Mouse (Mus musculus) embryonic facial prominence, embryonic 12.5 days (tissue): ENCODE data around the gene Ugt1a9. TPM values are rescaled to one million over a fixed set of nuclear protein-coding genes. Genes with fewer than 3 reads are reported as not detected.
"Not testable (repeated sequence)": the region's sequence is repeated elsewhere in the genome, so short reads cannot be mapped to it uniquely, and the experiment has no call there.

Experiments used
- ATAC-seq: fragments of 200-750 bp; cut with Nextera tagmentation; 2 replicates; pipeline ENCODE4 v1.8.0; 2017; ENCODE audit not compliant: insufficient number of reproducible peaks, insufficient read depth, low FRiP score, low TSS enrichment
- H3K27ac ChIP-seq: fragments of 300-500 bp; sonication (generic); 2 replicates; pipeline ENCODE4 v1.5.1; 2016; ENCODE audit warnings: mild to moderate bottlenecking
- H3K27me3 ChIP-seq: fragments of 300-500 bp; sonication (generic); 2 replicates; pipeline ENCODE4 v1.6.1; 2016; ENCODE audit warnings: mild to moderate bottlenecking, moderate library complexity
- H3K36me3 ChIP-seq: fragments of 300-500 bp; sonication (generic); 2 replicates; pipeline ENCODE4 v1.6.1; 2016; ENCODE audit warnings: mild to moderate bottlenecking
- H3K4me1 ChIP-seq: fragments of 300-500 bp; sonication (generic); 2 replicates; pipeline ENCODE4 v1.6.1; 2016
- H3K4me2 ChIP-seq: fragments of 300-500 bp; sonication (generic); replicated peaks from 2 replicates; pipeline ENCODE4 v1.6.1; 2016; ENCODE audit warnings: mild to moderate bottlenecking, moderate library complexity
- H3K4me3 ChIP-seq: fragments of 300-500 bp; sonication (generic); 2 replicates; pipeline ENCODE4 v1.5.1; 2016; ENCODE audit warnings: mild to moderate bottlenecking
- H3K9ac ChIP-seq: fragments of 300-500 bp; sonication (generic); 2 replicates; pipeline ENCODE4 v1.6.1; 2016; ENCODE audit warnings: mild to moderate bottlenecking, moderate library complexity
- H3K9me3 ChIP-seq: fragments of 300-500 bp; sonication (generic); 2 replicates; pipeline ENCODE4 v1.6.1; 2016; ENCODE audit warnings: mild to moderate bottlenecking, moderate library complexity
- WGBS: fragments of 180-500 bp; shearing (Covaris S2); methylation state at CpG from one replicate; pipeline ENCODE4 v1.1.7; 2016; 5-methylcytosine and 5-hydroxymethylcytosine counted together
- polyA plus RNA-seq: library from polyadenylated mRNA; unstranded; fragments of >200 nt; fragmentation: Nextera tagmentation; extraction: Ambion mirVana; gene quantifications from 2 replicates; pipeline ENCODE4 v1.2.1, GENCODE M21; 2016

The Ugt1a9 gene
- polyA plus RNA-seq, 1 experiment from 2014 or later = not detected

GRCm38 (mm10) chr1:88138145-88138544 lies 67.5 kb downstream of the Ugt1a9 start:
- H3K9me3 ChIP-seq = no peaks in the 10 kb centered on the region
- ATAC-seq = no peak
- no peaks in the 10 kb centered on the region for H3K27me3 ChIP-seq
- WGBS = 91% methylated on average over 1 of the region's 1 CpGs
- H3K27ac ChIP-seq = no peak overlapping the region
- no peak overlapping the region for H3K4me2 ChIP-seq
- H3K36me3 ChIP-seq = no peaks in the 10 kb centered on the region
- peaks cover 7% of the 10 kb centered on the region; the same call in 1 of the 2 replicates for H3K4me1 ChIP-seq
- H3K4me3 ChIP-seq = no peak overlapping the region
- no peak overlapping the region for H3K9ac ChIP-seq

DNA sequence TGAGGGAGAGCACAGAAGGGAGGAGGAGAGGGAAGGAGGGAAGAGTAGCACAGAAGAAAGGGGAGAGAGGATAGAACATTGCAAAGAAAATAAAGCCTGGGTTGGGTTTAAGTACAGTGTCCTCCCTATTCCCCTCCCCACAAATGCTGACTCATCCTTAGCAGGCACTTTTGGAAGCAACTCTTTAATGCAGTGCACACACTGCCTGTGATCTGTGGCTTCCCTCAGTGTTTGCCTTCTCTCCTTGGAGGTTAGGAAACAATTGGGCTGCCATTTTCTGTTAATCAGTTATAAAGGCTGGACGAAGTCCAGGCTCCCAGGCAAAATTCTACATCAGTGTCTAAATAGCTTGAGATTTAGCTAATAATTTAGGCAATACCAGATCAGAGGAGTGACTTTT lies 69.9 kb downstream of the Ugt1a9 start:
- ATAC-seq, H3K4me2 ChIP-seq, H3K9ac ChIP-seq, H3K27me3 ChIP-seq, H3K4me3 ChIP-seq, H3K9me3 ChIP-seq, H3K36me3 ChIP-seq, H3K27ac ChIP-seq, H3K4me1 ChIP-seq: not testable (repeated sequence)
- WGBS = 61% methylated on average over 1 of the region's 1 CpGs

- H3K4me2 ChIP-seq, H3K27me3 ChIP-seq, ATAC-seq, H3K4me1 ChIP-seq, H3K9ac ChIP-seq, H3K9me3 ChIP-seq, H3K27ac ChIP-seq, H3K4me3 ChIP-seq, H3K36me3 ChIP-seq: not testable (repeated sequence)
- 3% methylated on average over 5 of the region's 5 CpGs for WGBS
Measured at GRCm38 (mm10) chr1:88143966-88144675, 73.5 kb downstream of the Ugt1a9 start.

DNA sequence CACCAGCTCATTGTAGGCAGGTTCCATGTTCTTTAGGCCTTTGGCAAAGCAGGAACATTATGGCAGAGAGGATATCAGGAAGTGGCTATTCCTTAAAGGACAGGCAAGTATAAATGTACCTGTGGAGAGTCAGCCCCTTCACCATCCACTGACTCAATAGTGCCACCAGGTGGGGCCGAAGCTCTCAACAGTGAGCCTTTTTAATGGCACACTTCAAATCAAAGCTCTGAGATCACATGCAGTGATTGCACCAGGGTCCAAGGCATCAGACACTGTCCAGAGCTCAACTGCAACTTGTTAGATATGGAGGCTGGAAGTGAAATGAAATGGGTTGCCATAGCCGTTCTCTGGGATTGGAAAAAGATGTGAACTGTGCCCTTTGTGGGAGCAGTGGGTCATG lies 74.7 kb downstream of the Ugt1a9 start:
- H3K36me3 ChIP-seq, H3K4me3 ChIP-seq: not testable (repeated sequence)
- WGBS = 58% methylated on average over 2 of the region's 2 CpGs

DNA sequence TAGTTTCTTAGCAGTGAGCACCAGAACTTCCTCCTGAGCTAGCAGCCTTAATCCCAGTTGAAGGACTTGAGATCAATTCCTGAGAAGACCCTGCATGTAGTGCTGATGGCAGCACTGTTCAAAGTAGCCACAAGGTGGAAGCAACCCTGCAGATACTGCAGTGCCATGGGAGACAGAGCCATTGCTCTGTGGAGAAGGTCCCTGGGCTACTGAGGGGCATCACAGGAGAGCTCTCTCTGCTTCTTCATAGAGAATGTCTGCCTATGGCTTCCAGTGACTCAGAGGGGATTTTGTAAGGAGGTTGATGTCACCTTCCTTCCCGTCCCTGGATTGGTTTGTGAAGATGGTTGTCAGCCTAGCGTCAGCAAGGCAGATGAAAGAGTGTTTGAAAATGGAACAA lies 79.5 kb downstream of the Ugt1a9 start:
- not testable (repeated sequence) for H3K4me3 ChIP-seq, H3K36me3 ChIP-seq, H3K9me3 ChIP-seq, H3K27me3 ChIP-seq, H3K4me2 ChIP-seq, ATAC-seq, H3K4me1 ChIP-seq, H3K27ac ChIP-seq, H3K9ac ChIP-seq
- 83% methylated on average over 2 of the region's 2 CpGs for WGBS

More for the DNA sequence above, 74.7 kb downstream of the Ugt1a9 start:
- ATAC-seq, H3K4me1 ChIP-seq, H3K9me3 ChIP-seq, H3K9ac ChIP-seq, H3K4me2 ChIP-seq, H3K27me3 ChIP-seq, H3K27ac ChIP-seq: not testable (repeated sequence)

GRCm38 (mm10) chr1:88158430-88158829 lies 87.8 kb downstream of the Ugt1a9 start:
- Histone ChIP-seq H3K27ac (no peak overlapping the region), H3K9me3 (no peaks in the 10 kb centered on the region), H3K27me3 (no peaks in the 10 kb centered on the region), H3K4me3 (no peak overlapping the region), H3K4me2 (no peak overlapping the region), H3K4me1 (no peaks in the 10 kb centered on the region), H3K36me3 (no peaks in the 10 kb centered on the region), H3K9ac (no peak overlapping the region)
- WGBS = 74% methylated on average over 2 of the region's 2 CpGs
- ATAC-seq = no peak

DNA sequence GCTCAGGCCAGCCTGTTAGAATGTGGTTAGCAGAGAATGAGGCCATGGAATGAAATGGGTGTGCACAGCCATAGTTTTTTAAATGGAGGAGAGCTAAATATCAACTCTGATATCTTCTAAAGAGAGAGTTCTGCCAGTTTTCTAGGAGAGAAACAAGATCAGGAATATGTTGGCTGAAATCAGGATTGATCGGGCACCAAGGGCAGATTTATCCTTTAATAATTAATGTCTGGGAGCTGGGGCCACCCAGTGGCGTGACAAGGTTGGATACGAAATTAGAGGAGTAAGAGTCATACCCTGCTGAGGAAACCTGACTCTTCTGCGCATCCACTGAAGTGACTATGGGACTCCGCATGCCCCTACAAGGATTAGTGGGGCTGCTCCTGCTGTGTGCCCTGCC lies 95.1 kb downstream of the Ugt1a9 start, which contains the start of gene Ugt1a5:
Gene Ugt1a5, plus strand, starts transcription at position 302 of the 400 bp plus-strand sequence.
- Histone ChIP-seq H3K4me3 (no peak within 1 kb of the TSS), H3K36me3 (no peaks in the 10 kb centered on the region), H3K27ac (no peak within 1 kb of the TSS), H3K9ac (no peak within 1 kb of the TSS), H3K9me3 (no peaks in the 10 kb centered on the region), H3K27me3 (no peaks in the 10 kb centered on the region), H3K4me2 (no peak within 1 kb of the TSS), H3K4me1 (no peaks in the 10 kb centered on the region)
- WGBS = 77% methylated on average over 5 of the region's 5 CpGs
- no peak for ATAC-seq

- H3K36me3 ChIP-seq, ATAC-seq, H3K9me3 ChIP-seq, H3K27ac ChIP-seq, H3K27me3 ChIP-seq, H3K4me1 ChIP-seq, H3K4me2 ChIP-seq, H3K4me3 ChIP-seq, H3K9ac ChIP-seq: not testable (repeated sequence)
- 78% methylated on average over 7 of the region's 7 CpGs for WGBS
Measured at GRCm38 (mm10) chr1:88172190-88172589, 101.6 kb downstream of the Ugt1a9 start.

GRCm38 (mm10) chr1:88179657-88180056 lies 109.1 kb downstream of the Ugt1a9 start:
- no peaks in the 10 kb centered on the region for H3K4me1 ChIP-seq
- ATAC-seq = no peak
- no peak overlapping the region for H3K4me2 ChIP-seq
- H3K36me3 ChIP-seq = no peaks in the 10 kb centered on the region
- no peak overlapping the region for H3K9ac ChIP-seq
- peaks cover 6% of the 10 kb centered on the region; the same call in 1 of the 2 replicates for H3K9me3 ChIP-seq
- WGBS = 92% methylated on average over 1 of the region's 1 CpGs
- H3K27ac ChIP-seq = no peak overlapping the region
- no peaks in the 10 kb centered on the region for H3K27me3 ChIP-seq
- H3K4me3 ChIP-seq = no peak overlapping the region

GRCm38 (mm10) chr1:88186325-88186935 lies 115.8 kb downstream of the Ugt1a9 start:
- no peak overlapping the region for H3K27ac ChIP-seq
- H3K4me1 ChIP-seq = no peaks in the 10 kb centered on the region
- no peaks in the 10 kb centered on the region for H3K27me3 ChIP-seq
- no peak overlapping the region for H3K9ac ChIP-seq
- no peak overlapping the region for H3K4me2 ChIP-seq
- no peaks in the 10 kb centered on the region for H3K36me3 ChIP-seq
- H3K4me3 ChIP-seq = no peak overlapping the region
- no peak for ATAC-seq
- H3K9me3 ChIP-seq = no peaks in the 10 kb centered on the region
- 87% methylated on average over 5 of the region's 5 CpGs for WGBS

DNA sequence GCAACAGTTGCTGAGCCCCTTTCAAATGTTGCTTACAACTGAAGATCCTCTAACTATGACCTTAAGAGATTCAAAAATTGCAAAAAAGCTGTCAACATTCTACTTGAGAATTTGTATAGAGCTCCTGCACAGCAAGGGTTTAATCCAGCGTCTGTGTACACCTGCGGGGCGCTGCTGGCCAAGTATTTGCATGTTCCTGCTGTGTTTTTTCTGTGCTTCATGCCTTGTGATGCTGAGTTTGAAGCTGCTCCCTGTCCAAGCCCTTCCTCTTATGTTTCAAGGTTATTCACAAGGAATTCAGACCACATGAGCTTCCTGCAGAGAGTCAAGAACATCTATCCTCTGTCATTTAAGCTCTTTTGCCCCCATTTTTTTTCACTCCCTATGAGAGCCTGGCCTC lies 121.5 kb downstream of the Ugt1a9 start:
- Histone ChIP-seq H3K27me3 (no peaks in the 10 kb centered on the region), H3K9ac (no peak overlapping the region), H3K4me3 (no peak overlapping the region), H3K36me3 (no peaks in the 10 kb centered on the region), H3K27ac (no peak overlapping the region), H3K4me1 (no peaks in the 10 kb centered on the region), H3K4me2 (no peak overlapping the region), H3K9me3 (no peaks in the 10 kb centered on the region)
- WGBS = 68% methylated on average over 3 of the region's 3 CpGs
- ATAC-seq = no peak

DNA sequence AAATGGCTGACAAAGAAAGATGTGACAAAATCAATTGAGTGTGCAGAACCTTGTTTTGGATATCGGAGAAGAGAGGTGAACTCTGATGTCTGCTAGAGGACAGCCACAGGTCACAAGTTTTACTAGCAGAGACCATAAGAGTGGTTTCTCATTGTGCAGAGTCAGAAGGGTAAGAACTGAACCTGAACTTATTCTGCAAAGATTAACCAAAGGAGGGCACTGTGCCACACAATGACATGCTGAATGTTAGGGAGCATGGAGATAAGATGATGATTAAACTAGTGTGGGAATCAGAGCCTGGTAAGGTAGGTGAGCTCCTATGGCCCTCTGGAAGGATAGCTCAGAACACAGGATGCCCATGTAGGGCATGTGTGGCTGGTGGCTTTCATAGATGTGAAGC lies 125.1 kb downstream of the Ugt1a9 start:
- no peak overlapping the region for H3K4me2 ChIP-seq
- ATAC-seq = no peak
- no peaks in the 10 kb centered on the region for H3K36me3 ChIP-seq
- no peaks in the 10 kb centered on the region for H3K4me1 ChIP-seq
- H3K27ac ChIP-seq = no peak overlapping the region
- H3K4me3 ChIP-seq = no peak overlapping the region
- no peaks in the 10 kb centered on the region for H3K27me3 ChIP-seq
- no peak overlapping the region for H3K9ac ChIP-seq
- H3K9me3 ChIP-seq = no peaks in the 10 kb centered on the region
- 94% methylated on average over 1 of the region's 1 CpGs for WGBS
